Mouse (Mus musculus) bone marrow, adult 2 months (tissue): ENCODE data around the gene Rps10.

Experiments used
- CTCF ChIP-seq: fragments of 200-500 bp; IDR thresholded peaks from 2 replicates; pipeline ENCODE4 v1.5.1; 2011; ENCODE audit warnings: low read length, control low read depth; ENCODE audit not compliant: control insufficient read depth, insufficient read depth
- POLR2A ChIP-seq: fragments of 200-500 bp; IDR thresholded peaks from 2 replicates; pipeline ENCODE4 v1.6.1; 2011; ENCODE audit warnings: low read depth, mild to moderate bottlenecking, control low read depth, low read length, borderline replicate concordance; ENCODE audit not compliant: control insufficient read depth

- no peak for TF ChIP-seq CTCF
- TF ChIP-seq POLR2A, result no peak
Measured at GRCm38 (mm10) chr17:27613016-27613415, 23.5 kb downstream of the Rps10 start.
